Mouse (Mus musculus) small intestine, adult 2 months (tissue): ENCODE data around the gene Zfp579.

Experiments used
- CTCF ChIP-seq: fragments of 200-500 bp; IDR thresholded peaks from 2 replicates; pipeline ENCODE4 v1.5.1; 2012; ENCODE audit warnings: low read depth, mild to moderate bottlenecking, control low read depth, inconsistent platforms, low read length, moderate library complexity, mixed read lengths; ENCODE audit not compliant: insufficient replicate concordance, insufficient read length; ENCODE audit errors: extremely low read depth
- POLR2A ChIP-seq: fragments of 200-500 bp; IDR thresholded peaks from 2 replicates; pipeline ENCODE4 v1.6.1; 2012; ENCODE audit warnings: low read depth, mild to moderate bottlenecking, control low read depth, inconsistent platforms, low read length, moderate library complexity

DNA sequence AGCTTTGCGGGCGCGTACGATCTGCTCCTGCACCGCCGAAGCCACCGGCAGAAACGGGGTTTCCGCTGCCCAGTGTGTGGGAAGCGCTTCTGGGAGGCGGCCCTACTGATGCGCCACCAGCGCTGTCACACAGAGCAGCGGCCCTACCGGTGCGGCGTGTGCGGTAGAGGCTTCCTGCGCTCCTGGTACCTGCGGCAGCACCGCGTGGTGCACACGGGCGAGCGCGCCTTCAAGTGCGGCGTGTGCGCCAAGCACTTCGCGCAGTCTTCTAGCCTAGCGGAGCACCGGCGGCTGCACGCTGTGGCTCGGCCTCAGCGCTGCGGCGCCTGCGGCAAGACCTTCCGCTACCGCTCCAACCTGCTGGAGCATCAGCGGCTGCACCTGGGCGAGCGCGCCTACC is 35.5 kb upstream of the Zfp579 start:
- TF ChIP-seq POLR2A: no peak
- TF ChIP-seq CTCF: no peak
